Mouse (Mus musculus) lung, postnatal 0 days (tissue): ENCODE data around the gene Ehd4.

Experiments
- CTCF ChIP-seq: IDR thresholded peaks from 2 replicates; pipeline ENCODE4 v1.5.1; 2016; ENCODE audit warnings: antibody characterized with exemption, mild to moderate bottlenecking
- EP300 ChIP-seq: IDR thresholded peaks from 2 replicates; pipeline ENCODE4 v1.6.1; 2016; ENCODE audit warnings: antibody characterized with exemption, mild to moderate bottlenecking, control low read depth

GRCm38 (mm10) chr2:120141671-120142070, 12.7 kb downstream of the Ehd4 start:
- no peak for TF ChIP-seq CTCF
- no peak for TF ChIP-seq EP300
